Mouse (Mus musculus): ENCODE measurements around the gene Atp2a2. TPM values are rescaled to one million over a fixed set of nuclear protein-coding genes. Genes with fewer than 3 reads are reported as not detected.
A peak's percentile ranks its signal among the peaks of the same experiment; 100 is the strongest.
"Not testable (repeated sequence)": the region's sequence is repeated elsewhere in the genome, so short reads cannot be mapped to it uniquely, and the experiment has no call there.

Atp2a2 gene
- polyA plus RNA-seq, 1 experiment = 136 TPM

GRCm38 (mm10) chr5:122461431-122461830 is 40.6 kb downstream of the Atp2a2 start:
- no peak for DNase-seq (ENCODE audit: low read depth)
- no peak for TF ChIP-seq POLR2A (IDR thresholded peaks at IDR 0.05; ENCODE audit: borderline replicate concordance, extremely low read depth, insufficient read depth, insufficient read length, poor library complexity, severe bottlenecking)
- no peak for TF ChIP-seq CTCF (IDR thresholded peaks at IDR 0.05; ENCODE audit: borderline replicate concordance, extremely low read depth, insufficient read depth, insufficient read length)

- TF ChIP-seq CTCF (IDR thresholded peaks at IDR 0.05; ENCODE audit: borderline replicate concordance, extremely low read depth, insufficient read depth, insufficient read length) (no peak), POLR2A (IDR thresholded peaks at IDR 0.05; ENCODE audit: borderline replicate concordance, extremely low read depth, insufficient read depth, insufficient read length, poor library complexity, severe bottlenecking) (no peak)
- DNase-seq (ENCODE audit: low read depth) = no peak
These were observed 41.4 kb downstream of the Atp2a2 start for GRCm38 (mm10) chr5:122460656-122461055.

- TF ChIP-seq CTCF (IDR thresholded peaks at IDR 0.05; ENCODE audit: borderline replicate concordance, extremely low read depth, insufficient read depth, insufficient read length) = no peak
- TF ChIP-seq POLR2A (IDR thresholded peaks at IDR 0.05; ENCODE audit: borderline replicate concordance, extremely low read depth, insufficient read depth, insufficient read length, poor library complexity, severe bottlenecking) = no peak
These were observed 42.7 kb downstream of the Atp2a2 start for GRCm38 (mm10) chr5:122459335-122459734.

GRCm38 (mm10) chr5:122458066-122458465 is 44.0 kb downstream of the Atp2a2 start:
- TF ChIP-seq POLR2A (IDR thresholded peaks at IDR 0.05; ENCODE audit: borderline replicate concordance, extremely low read depth, insufficient read depth, insufficient read length, poor library complexity, severe bottlenecking) (no peak), CTCF (IDR thresholded peaks at IDR 0.05; ENCODE audit: borderline replicate concordance, extremely low read depth, insufficient read depth, insufficient read length) (no peak)
- no peak for DNase-seq (ENCODE audit: low read depth)

More at GRCm38 (mm10) chr5:122459335-122459734, 42.7 kb downstream of the Atp2a2 start:
- DNase-seq (ENCODE audit: low read depth) = no peak

- not testable (repeated sequence) for DNase-seq (ENCODE audit: low read depth)
- peak; percentile 15; the same call in 1 of the 2 replicates for TF ChIP-seq CTCF (IDR thresholded peaks at IDR 0.05; ENCODE audit: borderline replicate concordance, extremely low read depth, insufficient read depth, insufficient read length)
These were observed 45.0 kb downstream of the Atp2a2 start for GRCm38 (mm10) chr5:122457054-122457453.

GRCm38 (mm10) chr5:122455584-122455983 is 46.4 kb downstream of the Atp2a2 start:
- DNase-seq (ENCODE audit: low read depth) = no peak
- no peak for TF ChIP-seq CTCF (IDR thresholded peaks at IDR 0.05; ENCODE audit: borderline replicate concordance, extremely low read depth, insufficient read depth, insufficient read length)
- TF ChIP-seq POLR2A (IDR thresholded peaks at IDR 0.05; ENCODE audit: borderline replicate concordance, extremely low read depth, insufficient read depth, insufficient read length, poor library complexity, severe bottlenecking) = no peak

- DNase-seq (ENCODE audit: low read depth) = no peak
- TF ChIP-seq CTCF (IDR thresholded peaks at IDR 0.05; ENCODE audit: borderline replicate concordance, extremely low read depth, insufficient read depth, insufficient read length) (no peak), POLR2A (IDR thresholded peaks at IDR 0.05; ENCODE audit: borderline replicate concordance, extremely low read depth, insufficient read depth, insufficient read length, poor library complexity, severe bottlenecking) (no peak)
These were observed 47.1 kb downstream of the Atp2a2 start for GRCm38 (mm10) chr5:122454883-122455282.

- TF ChIP-seq POLR2A (IDR thresholded peaks at IDR 0.05; ENCODE audit: borderline replicate concordance, extremely low read depth, insufficient read depth, insufficient read length, poor library complexity, severe bottlenecking) (no peak), CTCF (IDR thresholded peaks at IDR 0.05; ENCODE audit: borderline replicate concordance, extremely low read depth, insufficient read depth, insufficient read length) (no peak)
- DNase-seq (ENCODE audit: low read depth) = no peak
These were observed 47.6 kb downstream of the Atp2a2 start for GRCm38 (mm10) chr5:122454442-122454841.

- no peak for TF ChIP-seq POLR2A (IDR thresholded peaks at IDR 0.05; ENCODE audit: borderline replicate concordance, extremely low read depth, insufficient read depth, insufficient read length, poor library complexity, severe bottlenecking)
- no peak for TF ChIP-seq CTCF (IDR thresholded peaks at IDR 0.05; ENCODE audit: borderline replicate concordance, extremely low read depth, insufficient read depth, insufficient read length)
- DNase-seq (ENCODE audit: low read depth) = no peak
These were observed 48.8 kb downstream of the Atp2a2 start for GRCm38 (mm10) chr5:122453188-122453587.

GRCm38 (mm10) chr5:122452194-122452593 is 49.8 kb downstream of the Atp2a2 start:
- TF ChIP-seq POLR2A (IDR thresholded peaks at IDR 0.05; ENCODE audit: borderline replicate concordance, extremely low read depth, insufficient read depth, insufficient read length, poor library complexity, severe bottlenecking) (no peak), CTCF (IDR thresholded peaks at IDR 0.05; ENCODE audit: borderline replicate concordance, extremely low read depth, insufficient read depth, insufficient read length) (no peak)
- DNase-seq (ENCODE audit: low read depth) = no peak

- no peak for DNase-seq (ENCODE audit: low read depth)
- TF ChIP-seq CTCF (IDR thresholded peaks at IDR 0.05; ENCODE audit: borderline replicate concordance, extremely low read depth, insufficient read depth, insufficient read length) (no peak), POLR2A (IDR thresholded peaks at IDR 0.05; ENCODE audit: borderline replicate concordance, extremely low read depth, insufficient read depth, insufficient read length, poor library complexity, severe bottlenecking) (no peak)
These were observed 50.7 kb downstream of the Atp2a2 start for GRCm38 (mm10) chr5:122451324-122451723.

GRCm38 (mm10) chr5:122450913-122451317 is 51.1 kb downstream of the Atp2a2 start:
- TF ChIP-seq POLR2A (IDR thresholded peaks at IDR 0.05; ENCODE audit: borderline replicate concordance, extremely low read depth, insufficient read depth, insufficient read length, poor library complexity, severe bottlenecking) (no peak), CTCF (IDR thresholded peaks at IDR 0.05; ENCODE audit: borderline replicate concordance, extremely low read depth, insufficient read depth, insufficient read length) (no peak)
- DNase-seq (ENCODE audit: low read depth) = no peak
